Mouse (Mus musculus): ENCODE data around the gene 1600014C23Rik.

The 1600014C23Rik gene

GRCm38 (mm10) chr17:45726249-45726648, 7.4 kb downstream of the 1600014C23Rik start:
- DNase-seq (ENCODE audit: low spot score), result peak; percentile 26

- no peak for DNase-seq (ENCODE audit: low spot score)
Observed at GRCm38 (mm10) chr17:45724574-45724921, 9.1 kb downstream of the 1600014C23Rik start.

- peak; percentile 79 for DNase-seq (ENCODE audit: low spot score)
Observed at GRCm38 (mm10) chr17:45723732-45724573, 9.7 kb downstream of the 1600014C23Rik start.

- DNase-seq (ENCODE audit: low spot score), result no peak
Observed at GRCm38 (mm10) chr17:45718323-45718722, 15.3 kb downstream of the 1600014C23Rik start.

- no peak for DNase-seq (ENCODE audit: low spot score)
Observed at GRCm38 (mm10) chr17:45711525-45711924, 22.1 kb downstream of the 1600014C23Rik start.

- no peak for DNase-seq (ENCODE audit: low spot score)
Observed at GRCm38 (mm10) chr17:45710407-45710806, 23.2 kb downstream of the 1600014C23Rik start.

GRCm38 (mm10) chr17:45709829-45710228, 23.8 kb downstream of the 1600014C23Rik start:
- DNase-seq (ENCODE audit: low spot score), result no peak

- no peak for DNase-seq (ENCODE audit: low spot score)
Observed at GRCm38 (mm10) chr17:45708179-45708578, 25.5 kb downstream of the 1600014C23Rik start.

GRCm38 (mm10) chr17:45707376-45707775, 26.3 kb downstream of the 1600014C23Rik start:
- no peak for DNase-seq (ENCODE audit: low spot score)

- DNase-seq (ENCODE audit: low spot score), result no peak
Observed at GRCm38 (mm10) chr17:45706796-45707195, 26.8 kb downstream of the 1600014C23Rik start.

GRCm38 (mm10) chr17:45703187-45703586, 30.5 kb downstream of the 1600014C23Rik start:
- DNase-seq (ENCODE audit: low spot score), result no peak

GRCm38 (mm10) chr17:45702254-45702653, 31.4 kb downstream of the 1600014C23Rik start:
- no peak for DNase-seq (ENCODE audit: low spot score)

GRCm38 (mm10) chr17:45701236-45701591, 32.4 kb downstream of the 1600014C23Rik start:
- DNase-seq (ENCODE audit: low spot score), result no peak

- DNase-seq (ENCODE audit: low spot score), result no peak
Observed at GRCm38 (mm10) chr17:45700496-45701235, 33.0 kb downstream of the 1600014C23Rik start.

GRCm38 (mm10) chr17:45699039-45699740, 34.5 kb downstream of the 1600014C23Rik start:
- DNase-seq (ENCODE audit: low spot score), result no peak

GRCm38 (mm10) chr17:45698368-45698767, 35.3 kb downstream of the 1600014C23Rik start:
- DNase-seq (ENCODE audit: low spot score), result no peak

GRCm38 (mm10) chr17:45696981-45697380, 36.7 kb downstream of the 1600014C23Rik start:
- no peak for DNase-seq (ENCODE audit: low spot score)

GRCm38 (mm10) chr17:45695227-45696120, 38.2 kb downstream of the 1600014C23Rik start:
- no peak for DNase-seq (ENCODE audit: low spot score)

GRCm38 (mm10) chr17:45693812-45694565, 39.7 kb downstream of the 1600014C23Rik start:
- no peak for DNase-seq (ENCODE audit: low spot score)

GRCm38 (mm10) chr17:45692159-45692558, 41.5 kb downstream of the 1600014C23Rik start:
- no peak for DNase-seq (ENCODE audit: low spot score)

- DNase-seq (ENCODE audit: low spot score), result no peak
Observed at GRCm38 (mm10) chr17:45690044-45690443, 43.6 kb downstream of the 1600014C23Rik start.

All from urinary bladder, postnatal 25 days (tissue).